Mouse (Mus musculus): Measurements from ENCODE around the gene Rasl12.

DNA sequence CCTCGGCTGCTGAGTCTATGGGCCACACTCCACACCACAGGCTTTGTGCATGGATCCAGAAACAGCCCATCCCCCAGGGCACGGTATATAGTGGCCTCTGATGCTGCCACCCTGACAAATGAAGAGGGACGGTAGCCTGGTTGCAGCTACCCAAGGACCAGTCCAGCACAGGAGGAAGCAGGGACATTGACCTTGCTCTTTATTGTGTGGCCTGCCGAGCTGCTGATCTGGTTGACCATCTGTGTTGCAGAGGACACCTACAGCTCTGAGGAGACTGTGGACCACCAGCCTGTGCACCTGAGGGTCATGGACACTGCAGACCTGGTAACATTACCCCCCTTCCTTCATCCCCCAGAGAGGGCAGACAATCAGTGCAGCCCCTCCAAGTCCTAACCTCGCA is 9.0 kb downstream of the Rasl12 start:
- TF ChIP-seq CTCF (IDR thresholded peaks at IDR 0.05; ENCODE audit: control insufficient read depth, insufficient read depth, insufficient replicate concordance, low read depth, low read length) (no peak), POLR2A (IDR thresholded peaks at IDR 0.05; ENCODE audit: control insufficient read depth, low read depth, low read length) (no peak)

All from testis, adult 2 months (tissue).